In genomic region chr6:3512611-3513010, GRCm38 (mm10) we compare ENCODE assay signal across 9 mouse cellular contexts. TPM values are rescaled to one million over a fixed set of nuclear protein-coding genes. Genes with fewer than 3 reads are reported as not detected.
A peak's percentile ranks its signal among the peaks of the same experiment; 100 is the strongest.
DNase-seq lines count a peak whose midpoint lies in the region; ATAC-seq and TF ChIP-seq lines count a peak whose summit lies in the region.
"Had no signal": no experiment of that assay in that cellular context is flagged by ENCODE, and none has a peak within 500 bp of the region (broad histone marks: within the 10 kb centered on the region; RNA-seq: fewer than 3 reads in every experiment).

No protein-coding gene starts in this region.

- no peak overlapping the region for H3K4me3 ChIP-seq in hindbrain, embryonic 13.5 days
- no peak overlapping the region for H3K4me3 ChIP-seq in midbrain, embryonic 15.5 days
- no peak overlapping the region for H3K4me3 ChIP-seq in thymus, adult 2 months (ENCODE audit: control insufficient read depth, insufficient read depth, low read length)

- no peak for TF ChIP-seq CTCF in thymus, adult 2 months (IDR thresholded peaks at IDR 0.05; ENCODE audit: borderline replicate concordance, control insufficient read depth, extremely low read depth, insufficient read depth, low read length, poor library complexity)

- peak; percentile 19 for DNase-seq in gastrocnemius, postnatal 10 days
- no peak for DNase-seq in gastrocnemius, adult 18-20 months (ENCODE audit: low spot score)
- peak; percentile 29 to 35 for DNase-seq in cerebellum, postnatal 14 days
- DNase-seq in thymus, adult 2 months: no peak
- no peak for DNase-seq in thymus, adult 18-20 months
- no peak for DNase-seq in thymus, postnatal 25 days

- no peak overlapping the region for H3K9ac ChIP-seq in hindbrain, embryonic 13.5 days
- H3K9ac ChIP-seq in midbrain, embryonic 15.5 days: no peak overlapping the region

- TF ChIP-seq POLR2A in thymus, adult 2 months (IDR thresholded peaks at IDR 0.05; ENCODE audit: control insufficient read depth, extremely low read depth, insufficient read depth, low read length, poor library complexity): no peak

- H3K9me3 ChIP-seq in hindbrain, embryonic 13.5 days: no peaks in the 10 kb centered on the region
- H3K9me3 ChIP-seq in midbrain, embryonic 15.5 days: no peaks in the 10 kb centered on the region

- 36% methylated on average over 3 of the region's 3 CpGs for WGBS in hindbrain, embryonic 13.5 days
- 28% methylated on average over 3 of the region's 3 CpGs for WGBS in midbrain, embryonic 15.5 days
- WGBS in thymus, adult 2 months: 65% methylated on average over 3 of the region's 3 CpGs

- H3K4me2 ChIP-seq in hindbrain, embryonic 13.5 days: no peak overlapping the region
- peak overlapping the region; percentile 16; the same call in 1 of the 2 replicates for H3K4me2 ChIP-seq in midbrain, embryonic 15.5 days

- ATAC-seq in hindbrain, embryonic 13.5 days (ENCODE audit: low FRiP score): peak; percentile 81
- peak; percentile 74 for ATAC-seq in midbrain, embryonic 15.5 days (replicated peaks)

- H3K36me3 ChIP-seq in hindbrain, embryonic 13.5 days: no peaks in the 10 kb centered on the region
- no peaks in the 10 kb centered on the region for H3K36me3 ChIP-seq in midbrain, embryonic 15.5 days (replicated peaks)
- no peaks in the 10 kb centered on the region for H3K36me3 ChIP-seq in thymus, adult 2 months (ENCODE audit: control insufficient read depth, insufficient read depth, low read length)

- peaks cover 24% of the 10 kb centered on the region for H3K4me1 ChIP-seq in hindbrain, embryonic 13.5 days (replicated peaks)
- H3K4me1 ChIP-seq in midbrain, embryonic 15.5 days: peaks cover 24% of the 10 kb centered on the region
- H3K4me1 ChIP-seq in thymus, adult 2 months (replicated peaks; ENCODE audit: control insufficient read depth, insufficient read depth, low read length): no peaks in the 10 kb centered on the region

- H3K27ac ChIP-seq in hindbrain, embryonic 13.5 days: peak overlapping the region; percentile 71
- peak overlapping the region; percentile 63 for H3K27ac ChIP-seq in midbrain, embryonic 15.5 days
- no peak overlapping the region for H3K27ac ChIP-seq in thymus, adult 2 months (ENCODE audit: control insufficient read depth, insufficient read depth, low read length)

- H3K27me3 ChIP-seq in hindbrain, embryonic 13.5 days: no peaks in the 10 kb centered on the region
- H3K27me3 ChIP-seq in midbrain, embryonic 15.5 days (replicated peaks): no peaks in the 10 kb centered on the region
- no peaks in the 10 kb centered on the region for H3K27me3 ChIP-seq in thymus, adult 2 months (ENCODE audit: control insufficient read depth, insufficient read depth, low read length)

RNA-seq across cellular contexts. Expression of gene Vps50, which starts 14.4 kb away (rescaled TPM):
- 10 to 100 TPM; 15.9 to 17.3 TPM for total RNA-seq in gastrocnemius, postnatal 10 days (2021)
- 10 to 100 TPM; 19.5 to 20.8 TPM for total RNA-seq in gastrocnemius, adult 18-20 months (2021)
- 50.3 and 53.6 TPM in 2 replicates for polyA plus RNA-seq in hindbrain, embryonic 13.5 days (2015; fragmentation: Nextera tagmentation; extraction: Ambion mirVana)
- 50.7 and 54.5 TPM in 2 replicates for polyA plus RNA-seq in midbrain, embryonic 15.5 days (2015; fragmentation: Nextera tagmentation; extraction: Ambion mirVana)
- polyA plus RNA-seq in thymus, adult 2 months (2012; rRNA removed): 3.2 and 4.0 TPM in 2 replicates

RNA-seq across cellular contexts. Expression of gene Hepacam2, which starts 14.5 kb away (rescaled TPM):
- total RNA-seq in gastrocnemius, postnatal 10 days (2021): not detected
- total RNA-seq in gastrocnemius, adult 18-20 months (2021): under 1 TPM in 1 of 2 experiments, not detected in 1; 0.21 TPM
- polyA plus RNA-seq in hindbrain, embryonic 13.5 days (2015; fragmentation: Nextera tagmentation; extraction: Ambion mirVana): 1.5 and 1.6 TPM in 2 replicates
- 2.1 and 2.4 TPM in 2 replicates for polyA plus RNA-seq in midbrain, embryonic 15.5 days (2015; fragmentation: Nextera tagmentation; extraction: Ambion mirVana)
- 3.0 and 4.4 TPM in 2 replicates for polyA plus RNA-seq in thymus, adult 2 months (2012; rRNA removed)
- polyA plus RNA-seq: C2C12 had no signal

Comparison
In these comparisons a context has a peak if more than half of its experiments do, and no peak if none do; other contexts are left out.
1. DNase-seq: peak in gastrocnemius, postnatal 10 days (single experiment) and cerebellum, postnatal 14 days (2 of 2); none in gastrocnemius, adult 18-20 months (single experiment), thymus, adult 2 months (single experiment), thymus, adult 18-20 months (0 of 2) and thymus, postnatal 25 days (single experiment).
2. RNA of gene Vps50, which starts 14.4 kb away (polyA plus RNA-seq): 50.7 to 54.5 TPM in midbrain, embryonic 15.5 days and 50.3 to 53.6 TPM in hindbrain, embryonic 13.5 days; 3.2 to 4.0 TPM in thymus, adult 2 months; every median in the first group is over 10 times any median in the second.